Mouse (Mus musculus) MEL (cell line): ENCODE measurements around the gene Pole4. TPM values are rescaled to one million over a fixed set of nuclear protein-coding genes. Genes with fewer than 3 reads are reported as not detected.

Experiments
- DNase-seq: peaks from one replicate; pipeline ENCODE4 v3.0.0; 2011; ENCODE audit warnings: low read depth, low spot score
- H3K27ac ChIP-seq: 2 replicates; pipeline ENCODE4 v1.5.1; 2012; ENCODE audit warnings: low read depth, mild to moderate bottlenecking, control low read depth, low read length, moderate library complexity; ENCODE audit not compliant: control insufficient read depth
- H3K27me3 ChIP-seq, 2 experiments: fragments of 150-350 bp in 1 of 2; sonication (generic) in 1 of 2; 2 replicates each; pipeline ENCODE4 v1.6.1; 2012; ENCODE audit warnings: low read length in 2 of 2, mild to moderate bottlenecking in 2 of 2, improper control_type of control experiment in 1 of 2, moderate library complexity in 1 of 2; ENCODE audit not compliant: insufficient read depth in 2 of 2, control insufficient read depth in 1 of 2
- H3K36me3 ChIP-seq, 2 experiments: 2 replicates each; pipeline ENCODE4 v1.6.1; 2012 to 2014; ENCODE audit warnings: low read length in 2 of 2, improper control_type of control experiment in 1 of 2, inconsistent platforms in 1 of 2, mild to moderate bottlenecking in 1 of 2; ENCODE audit not compliant: insufficient read depth in 2 of 2, control insufficient read depth in 1 of 2
- H3K4me1 ChIP-seq, 2 experiments: fragments of 150-350 bp in 1 of 2; sonication (generic) in 1 of 2; 2 replicates each; pipeline ENCODE4 v1.6.1; 2012; ENCODE audit warnings: low read length in 2 of 2, improper control_type of control experiment in 1 of 2, mild to moderate bottlenecking in 1 of 2; ENCODE audit not compliant: insufficient read depth in 2 of 2, control insufficient read depth in 1 of 2
- H3K4me3 ChIP-seq, 2 experiments: fragments of 150-350 bp in 1 of 2; sonication (generic) in 1 of 2; 2 replicates each; pipeline ENCODE4 v1.5.1; 2012; ENCODE audit warnings: low read depth in 2 of 2, low read length in 2 of 2, mild to moderate bottlenecking in 2 of 2, moderate library complexity in 2 of 2, control low read depth in 1 of 2, improper control_type of control experiment in 1 of 2; ENCODE audit not compliant: control insufficient read depth in 1 of 2, insufficient read depth in 1 of 2
- H3K79me2 ChIP-seq: 2 replicates; pipeline ENCODE4 v1.6.1; 2012; ENCODE audit warnings: mild to moderate bottlenecking, low read length, moderate library complexity; ENCODE audit not compliant: control insufficient read depth, poor library complexity, insufficient read depth
- H3K9ac ChIP-seq: 2 replicates; pipeline ENCODE4 v1.6.1; 2012; ENCODE audit warnings: low read depth, mild to moderate bottlenecking, control low read depth, low read length, moderate library complexity; ENCODE audit not compliant: control insufficient read depth, poor library complexity, severe bottlenecking
- H3K9me3 ChIP-seq: fragments of 150-350 bp; sonication (generic); replicated peaks from 2 replicates; pipeline ENCODE4 v1.6.1; 2012; ENCODE audit warnings: mild to moderate bottlenecking, low read length, improper control_type of control experiment, moderate library complexity; ENCODE audit not compliant: insufficient read depth
- BHLHE40 ChIP-seq: IDR thresholded peaks from 2 replicates; pipeline ENCODE4 v1.6.1; 2012; ENCODE audit warnings: low read depth, mild to moderate bottlenecking, inconsistent platforms, low read length, improper control_type of control experiment, borderline replicate concordance
- CHD1 ChIP-seq: IDR thresholded peaks from 2 replicates; pipeline ENCODE4 v1.6.1; 2012; ENCODE audit warnings: low read depth, mild to moderate bottlenecking, inconsistent platforms, low read length, improper control_type of control experiment
- E2F4 ChIP-seq: IDR thresholded peaks from 2 replicates; pipeline ENCODE4 v1.6.1; 2011; ENCODE audit warnings: low read depth, low read length, improper control_type of control experiment, borderline replicate concordance
- EP300 ChIP-seq, 2 experiments: IDR thresholded peaks; 2 replicates each; pipeline ENCODE4 v1.6.1; 2011; ENCODE audit warnings: improper control_type of control experiment in 2 of 2, low read length in 2 of 2, low read depth in 1 of 2, mild to moderate bottlenecking in 1 of 2
- GABPA ChIP-seq: IDR thresholded peaks from 2 replicates; pipeline ENCODE4 v1.6.1; 2012; ENCODE audit warnings: low read depth, mild to moderate bottlenecking, inconsistent platforms, low read length, improper control_type of control experiment, moderate library complexity
- GATA1 ChIP-seq: IDR thresholded peaks from 2 replicates; pipeline ENCODE4 v1.6.1; 2011; ENCODE audit warnings: low read depth, low read length, improper control_type of control experiment
- HCFC1 ChIP-seq: IDR thresholded peaks from 2 replicates; pipeline ENCODE4 v1.6.1; 2012; ENCODE audit warnings: low read depth, mild to moderate bottlenecking, inconsistent platforms, low read length, improper control_type of control experiment, moderate library complexity
- MAX ChIP-seq: IDR thresholded peaks from 2 replicates; pipeline ENCODE4 v1.6.1; 2011; ENCODE audit warnings: low read length, improper control_type of control experiment
- MEF2A ChIP-seq: IDR thresholded peaks from 2 replicates; pipeline ENCODE4 v1.6.1; 2014; ENCODE audit warnings: low read depth, mild to moderate bottlenecking, inconsistent platforms, low read length, improper control_type of control experiment; ENCODE audit not compliant: poor library complexity, insufficient replicate concordance, severe bottlenecking; ENCODE audit errors: extremely low read depth
- MXI1 ChIP-seq: IDR thresholded peaks from 2 replicates; pipeline ENCODE4 v1.6.1; 2011; ENCODE audit warnings: mild to moderate bottlenecking, low read depth, low read length, improper control_type of control experiment
- MYB ChIP-seq: IDR thresholded peaks from 2 replicates; pipeline ENCODE4 v1.6.1; 2011; ENCODE audit warnings: mild to moderate bottlenecking, low read depth, low read length, improper control_type of control experiment
- MYC ChIP-seq: IDR thresholded peaks from 2 replicates; pipeline ENCODE4 v1.6.1; 2011; ENCODE audit warnings: low read depth, mild to moderate bottlenecking, low read length, improper control_type of control experiment, moderate library complexity
- NELFE ChIP-seq: IDR thresholded peaks from 2 replicates; pipeline ENCODE4 v1.6.1; 2011; ENCODE audit warnings: low read depth, low read length, improper control_type of control experiment
- NRF1 ChIP-seq: IDR thresholded peaks from 2 replicates; pipeline ENCODE4 v1.6.1; 2014; ENCODE audit warnings: low read depth, mild to moderate bottlenecking, inconsistent platforms, low read length, improper control_type of control experiment, moderate library complexity; ENCODE audit not compliant: poor library complexity, insufficient read depth, severe bottlenecking
- POLR2A ChIP-seq, 2 experiments: IDR thresholded peaks; 2 replicates each; pipeline ENCODE4 v1.6.1; 2011 to 2012; ENCODE audit warnings: low read length in 2 of 2, mild to moderate bottlenecking in 2 of 2, control low read depth in 1 of 2, improper control_type of control experiment in 1 of 2, low read depth in 1 of 2, moderate library complexity in 1 of 2; ENCODE audit not compliant: control insufficient read depth in 1 of 2, insufficient read depth in 1 of 2, poor library complexity in 1 of 2
- POLR2AphosphoS5 ChIP-seq: IDR thresholded peaks from 2 replicates; pipeline ENCODE4 v1.6.1; 2012; ENCODE audit warnings: low read depth, borderline replicate concordance, mild to moderate bottlenecking, inconsistent platforms, low read length, moderate library complexity, mixed read lengths
- RAD21 ChIP-seq: IDR thresholded peaks from 2 replicates; pipeline ENCODE4 v1.6.1; 2011; ENCODE audit warnings: mild to moderate bottlenecking, low read depth, low read length, improper control_type of control experiment
- SIN3A ChIP-seq: IDR thresholded peaks from 2 replicates; pipeline ENCODE4 v1.6.1; 2012; ENCODE audit warnings: low read length, improper control_type of control experiment, inconsistent platforms
- TAL1 ChIP-seq: IDR thresholded peaks from 2 replicates; pipeline ENCODE4 v1.6.1; 2012; ENCODE audit warnings: mild to moderate bottlenecking, inconsistent platforms, low read length, moderate library complexity, mixed read lengths
- TBP ChIP-seq: IDR thresholded peaks from 2 replicates; pipeline ENCODE4 v1.8.0; 2011; ENCODE audit warnings: low read depth, low read length, improper control_type of control experiment
- UBTF ChIP-seq: IDR thresholded peaks from 2 replicates; pipeline ENCODE4 v1.6.1; 2012; ENCODE audit warnings: low read depth, mild to moderate bottlenecking, inconsistent platforms, low read length, improper control_type of control experiment, moderate library complexity, borderline replicate concordance; ENCODE audit not compliant: insufficient read depth
- USF1 ChIP-seq: IDR thresholded peaks from 2 replicates; pipeline ENCODE4 v1.6.1; 2014; ENCODE audit warnings: low read depth, mild to moderate bottlenecking, inconsistent platforms, low read length, improper control_type of control experiment, moderate library complexity
- USF2 ChIP-seq, 2 experiments: IDR thresholded peaks; 2 replicates each; pipeline ENCODE4 v1.6.1; 2011 to 2012; ENCODE audit warnings: improper control_type of control experiment in 2 of 2, low read length in 2 of 2, borderline replicate concordance in 1 of 2, inconsistent platforms in 1 of 2, low read depth in 1 of 2, mild to moderate bottlenecking in 1 of 2; ENCODE audit not compliant: insufficient read depth in 1 of 2
- ZC3H11A ChIP-seq: IDR thresholded peaks from 2 replicates; pipeline ENCODE4 v1.6.1; 2012; ENCODE audit warnings: low read depth, mild to moderate bottlenecking, inconsistent platforms, low read length, improper control_type of control experiment
- ZKSCAN1 ChIP-seq: IDR thresholded peaks from 2 replicates; pipeline ENCODE4 v1.6.1; 2012; ENCODE audit warnings: low read depth, mild to moderate bottlenecking, inconsistent platforms, low read length, improper control_type of control experiment, moderate library complexity
- ZNF384 ChIP-seq: IDR thresholded peaks from 2 replicates; pipeline ENCODE4 v1.6.1; 2012; ENCODE audit warnings: low read depth, mild to moderate bottlenecking, inconsistent platforms, low read length, improper control_type of control experiment
- polyA plus RNA-seq, 2 experiments: library from polyadenylated mRNA; stranded (reverse) in 1 of 2; unstranded in 1 of 2; fragments of >175 nt in 1 of 2; fragments of >200 nt in 1 of 2; gene quantifications; 2 replicates each; pipeline versions ENCODE4 v1.2.1 to v1.2.4; 2012; ENCODE audit warnings: low replicate concordance in 2 of 2, low read depth in 1 of 2; ENCODE audit not compliant: insufficient read length in 2 of 2, insufficient read depth in 1 of 2, missing spikeins in 1 of 2
- total RNA-seq: library from RNA; depleted of rRNA; stranded (reverse); fragments of 300-350 nt; gene quantifications from 2 replicates; pipeline ENCODE4 v1.2.3, GENCODE M21; 2012

Gene Pole4
- total and polyA plus RNA-seq, 3 experiments = 67.2 to 76.7 TPM; not detected in 1

DNA sequence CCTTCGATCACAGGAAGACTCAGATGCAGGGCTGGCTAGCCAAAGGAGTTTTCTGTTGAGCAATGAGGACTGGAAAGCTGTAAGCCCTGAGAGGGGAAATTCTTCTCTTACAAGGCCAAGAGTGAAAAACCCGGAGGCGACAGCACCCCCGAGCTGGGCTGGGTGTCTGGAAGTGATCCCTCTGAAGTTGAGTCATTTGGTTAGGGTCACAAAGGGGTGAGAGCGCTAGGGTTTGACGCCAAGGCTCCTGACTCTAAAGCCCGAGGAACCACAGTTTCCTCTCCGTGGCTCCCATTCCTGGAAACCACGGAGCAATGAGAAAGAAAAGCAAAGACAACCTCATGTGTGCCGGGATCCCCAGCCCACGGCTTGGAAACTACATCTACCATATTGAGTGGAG lies 47.9 kb upstream of the Pole4 start:
- TF ChIP-seq RAD21 (no peak), USF1 (no peak), TBP (no peak), HCFC1 (no peak), GATA1 (no peak), GABPA (no peak), ZKSCAN1 (no peak), MAX (no peak), SIN3A (no peak), BHLHE40 (no peak), ZNF384 (no peak), NELFE (no peak), TAL1 (no peak), POLR2AphosphoS5 (no peak), MYC (no peak), UBTF (no peak), MEF2A (no peak), MYB (no peak)
- no peak for DNase-seq
- Histone ChIP-seq H3K27me3 (no peaks in the 10 kb centered on the region), H3K4me1 (peaks cover 13 to 33% of the 10 kb centered on the region in 2 experiments), H3K36me3 (peaks cover 14 to 17% of the 10 kb centered on the region in 2 experiments), H3K79me2 (peaks cover 3% of the 10 kb centered on the region), H3K9ac (no peak overlapping the region), H3K9me3 (no peaks in the 10 kb centered on the region), H3K4me3 (no peak overlapping the region), H3K27ac (no peak overlapping the region)

- no peaks in the 10 kb centered on the region for H3K27me3 ChIP-seq
- no peak overlapping the region for H3K9ac ChIP-seq
- TF ChIP-seq POLR2A (IDR thresholded peaks at IDR 0.05; ENCODE audit: control insufficient read depth in 1 of 2, insufficient read depth in 1 of 2, low read depth in 1 of 2, low read length in 2 of 2, poor library complexity in 1 of 2) = no peak
- TF ChIP-seq UBTF = no peak
- TF ChIP-seq TAL1 = no peak
- TF ChIP-seq CHD1 = no peak
- TF ChIP-seq NELFE = no peak
- no peak for TF ChIP-seq USF2 (IDR thresholded peaks at IDR 0.05; ENCODE audit: borderline replicate concordance in 1 of 2, insufficient read depth in 1 of 2, low read depth in 1 of 2, low read length in 2 of 2)
- no peak for TF ChIP-seq TBP
- no peak for TF ChIP-seq NRF1
- TF ChIP-seq EP300 (IDR thresholded peaks at IDR 0.05; ENCODE audit: low read depth in 1 of 2, low read length in 2 of 2) = no peak
- no peak for TF ChIP-seq ZC3H11A
- no peak for TF ChIP-seq E2F4
- no peak for TF ChIP-seq POLR2AphosphoS5
- no peak for TF ChIP-seq HCFC1
- TF ChIP-seq MXI1 = no peak
- H3K4me3 ChIP-seq = no peak overlapping the region
- DNase-seq = no peak
- peaks cover 3% of the 10 kb centered on the region for H3K79me2 ChIP-seq
- peaks cover 13 to 14% of the 10 kb centered on the region in 2 experiments for H3K36me3 ChIP-seq
- no peak overlapping the region for H3K27ac ChIP-seq
- H3K4me1 ChIP-seq = peaks cover 7 to 26% of the 10 kb centered on the region in 2 experiments; a peak in 3 of 4 replicates
- H3K9me3 ChIP-seq = no peaks in the 10 kb centered on the region
Observed at GRCm38 (mm10) chr6:82751791-82752190, 46.6 kb upstream of the Pole4 start.
